Mouse (Mus musculus) MEL (cell line): ENCODE data around the gene Tjp1. TPM values are rescaled to one million over a fixed set of nuclear protein-coding genes. Genes with fewer than 3 reads are reported as not detected.
A peak's percentile ranks its signal among the peaks of the same experiment; 100 is the strongest.

Experiments
- DNase-seq: peaks from one replicate; pipeline ENCODE4 v3.0.0; 2011; ENCODE audit warnings: low read depth, low spot score
- H3K27ac ChIP-seq: 2 replicates; pipeline ENCODE4 v1.5.1; 2012; ENCODE audit warnings: low read depth, mild to moderate bottlenecking, control low read depth, low read length, moderate library complexity; ENCODE audit not compliant: control insufficient read depth
- H3K27me3 ChIP-seq, 2 experiments: fragments of 150-350 bp in 1 of 2; sonication (generic) in 1 of 2; 2 replicates each; pipeline ENCODE4 v1.6.1; 2012; ENCODE audit warnings: low read length in 2 of 2, mild to moderate bottlenecking in 2 of 2, improper control_type of control experiment in 1 of 2, moderate library complexity in 1 of 2; ENCODE audit not compliant: insufficient read depth in 2 of 2, control insufficient read depth in 1 of 2
- H3K36me3 ChIP-seq, 2 experiments: 2 replicates each; pipeline ENCODE4 v1.6.1; 2012 to 2014; ENCODE audit warnings: low read length in 2 of 2, improper control_type of control experiment in 1 of 2, inconsistent platforms in 1 of 2, mild to moderate bottlenecking in 1 of 2; ENCODE audit not compliant: insufficient read depth in 2 of 2, control insufficient read depth in 1 of 2
- H3K4me1 ChIP-seq, 2 experiments: fragments of 150-350 bp in 1 of 2; sonication (generic) in 1 of 2; 2 replicates each; pipeline ENCODE4 v1.6.1; 2012; ENCODE audit warnings: low read length in 2 of 2, improper control_type of control experiment in 1 of 2, mild to moderate bottlenecking in 1 of 2; ENCODE audit not compliant: insufficient read depth in 2 of 2, control insufficient read depth in 1 of 2
- H3K4me3 ChIP-seq, 2 experiments: fragments of 150-350 bp in 1 of 2; sonication (generic) in 1 of 2; 2 replicates each; pipeline ENCODE4 v1.5.1; 2012; ENCODE audit warnings: low read depth in 2 of 2, low read length in 2 of 2, mild to moderate bottlenecking in 2 of 2, moderate library complexity in 2 of 2, control low read depth in 1 of 2, improper control_type of control experiment in 1 of 2; ENCODE audit not compliant: control insufficient read depth in 1 of 2, insufficient read depth in 1 of 2
- H3K79me2 ChIP-seq: 2 replicates; pipeline ENCODE4 v1.6.1; 2012; ENCODE audit warnings: mild to moderate bottlenecking, low read length, moderate library complexity; ENCODE audit not compliant: control insufficient read depth, poor library complexity, insufficient read depth
- H3K9ac ChIP-seq: 2 replicates; pipeline ENCODE4 v1.6.1; 2012; ENCODE audit warnings: low read depth, mild to moderate bottlenecking, control low read depth, low read length, moderate library complexity; ENCODE audit not compliant: control insufficient read depth, poor library complexity, severe bottlenecking
- H3K9me3 ChIP-seq: fragments of 150-350 bp; sonication (generic); replicated peaks from 2 replicates; pipeline ENCODE4 v1.6.1; 2012; ENCODE audit warnings: mild to moderate bottlenecking, low read length, improper control_type of control experiment, moderate library complexity; ENCODE audit not compliant: insufficient read depth
- BHLHE40 ChIP-seq: IDR thresholded peaks from 2 replicates; pipeline ENCODE4 v1.6.1; 2012; ENCODE audit warnings: low read depth, mild to moderate bottlenecking, inconsistent platforms, low read length, improper control_type of control experiment, borderline replicate concordance
- CHD1 ChIP-seq: IDR thresholded peaks from 2 replicates; pipeline ENCODE4 v1.6.1; 2012; ENCODE audit warnings: low read depth, mild to moderate bottlenecking, inconsistent platforms, low read length, improper control_type of control experiment
- CHD2 ChIP-seq: IDR thresholded peaks from 2 replicates; pipeline ENCODE4 v1.6.1; 2011; ENCODE audit warnings: low read length, improper control_type of control experiment
- E2F4 ChIP-seq: IDR thresholded peaks from 2 replicates; pipeline ENCODE4 v1.6.1; 2011; ENCODE audit warnings: low read depth, low read length, improper control_type of control experiment, borderline replicate concordance
- ELF1 ChIP-seq: IDR thresholded peaks from 2 replicates; pipeline ENCODE4 v1.6.1; 2014; ENCODE audit warnings: low read depth, mild to moderate bottlenecking, inconsistent platforms, low read length, improper control_type of control experiment, moderate library complexity
- EP300 ChIP-seq, 2 experiments: IDR thresholded peaks; 2 replicates each; pipeline ENCODE4 v1.6.1; 2011; ENCODE audit warnings: improper control_type of control experiment in 2 of 2, low read length in 2 of 2, low read depth in 1 of 2, mild to moderate bottlenecking in 1 of 2
- ETS1 ChIP-seq: IDR thresholded peaks from 2 replicates; pipeline ENCODE4 v1.6.1; 2012; ENCODE audit warnings: low read depth, mild to moderate bottlenecking, inconsistent platforms, low read length, improper control_type of control experiment, moderate library complexity
- GABPA ChIP-seq: IDR thresholded peaks from 2 replicates; pipeline ENCODE4 v1.6.1; 2012; ENCODE audit warnings: low read depth, mild to moderate bottlenecking, inconsistent platforms, low read length, improper control_type of control experiment, moderate library complexity
- GATA1 ChIP-seq: IDR thresholded peaks from 2 replicates; pipeline ENCODE4 v1.6.1; 2011; ENCODE audit warnings: low read depth, low read length, improper control_type of control experiment
- HCFC1 ChIP-seq: IDR thresholded peaks from 2 replicates; pipeline ENCODE4 v1.6.1; 2012; ENCODE audit warnings: low read depth, mild to moderate bottlenecking, inconsistent platforms, low read length, improper control_type of control experiment, moderate library complexity
- KAT2A ChIP-seq: conservative IDR thresholded peaks from 2 replicates; pipeline ENCODE4 v1.6.1; 2012; ENCODE audit warnings: low read depth, low read length, improper control_type of control experiment, inconsistent platforms
- MAFK ChIP-seq: IDR thresholded peaks from 2 replicates; pipeline ENCODE4 v1.6.1; 2011; ENCODE audit warnings: low read depth, mild to moderate bottlenecking, low read length, improper control_type of control experiment, borderline replicate concordance
- MAX ChIP-seq: IDR thresholded peaks from 2 replicates; pipeline ENCODE4 v1.6.1; 2011; ENCODE audit warnings: low read length, improper control_type of control experiment
- MAZ ChIP-seq: IDR thresholded peaks from 2 replicates; pipeline ENCODE4 v1.6.1; 2012; ENCODE audit warnings: low read depth, mild to moderate bottlenecking, inconsistent platforms, low read length, improper control_type of control experiment
- MEF2A ChIP-seq: IDR thresholded peaks from 2 replicates; pipeline ENCODE4 v1.6.1; 2014; ENCODE audit warnings: low read depth, mild to moderate bottlenecking, inconsistent platforms, low read length, improper control_type of control experiment; ENCODE audit not compliant: poor library complexity, insufficient replicate concordance, severe bottlenecking; ENCODE audit errors: extremely low read depth
- MXI1 ChIP-seq: IDR thresholded peaks from 2 replicates; pipeline ENCODE4 v1.6.1; 2011; ENCODE audit warnings: mild to moderate bottlenecking, low read depth, low read length, improper control_type of control experiment
- MYB ChIP-seq: IDR thresholded peaks from 2 replicates; pipeline ENCODE4 v1.6.1; 2011; ENCODE audit warnings: mild to moderate bottlenecking, low read depth, low read length, improper control_type of control experiment
- MYC ChIP-seq: IDR thresholded peaks from 2 replicates; pipeline ENCODE4 v1.6.1; 2011; ENCODE audit warnings: low read depth, mild to moderate bottlenecking, low read length, improper control_type of control experiment, moderate library complexity
- NELFE ChIP-seq: IDR thresholded peaks from 2 replicates; pipeline ENCODE4 v1.6.1; 2011; ENCODE audit warnings: low read depth, low read length, improper control_type of control experiment
- NRF1 ChIP-seq: IDR thresholded peaks from 2 replicates; pipeline ENCODE4 v1.6.1; 2014; ENCODE audit warnings: low read depth, mild to moderate bottlenecking, inconsistent platforms, low read length, improper control_type of control experiment, moderate library complexity; ENCODE audit not compliant: poor library complexity, insufficient read depth, severe bottlenecking
- POLR2A ChIP-seq, 2 experiments: IDR thresholded peaks; 2 replicates each; pipeline ENCODE4 v1.6.1; 2011 to 2012; ENCODE audit warnings: low read length in 2 of 2, mild to moderate bottlenecking in 2 of 2, control low read depth in 1 of 2, improper control_type of control experiment in 1 of 2, low read depth in 1 of 2, moderate library complexity in 1 of 2; ENCODE audit not compliant: control insufficient read depth in 1 of 2, insufficient read depth in 1 of 2, poor library complexity in 1 of 2
- POLR2AphosphoS2 ChIP-seq: IDR thresholded peaks from 2 replicates; pipeline ENCODE4 v1.6.1; 2011; ENCODE audit warnings: low read length, improper control_type of control experiment
- POLR2AphosphoS5 ChIP-seq: IDR thresholded peaks from 2 replicates; pipeline ENCODE4 v1.6.1; 2012; ENCODE audit warnings: low read depth, borderline replicate concordance, mild to moderate bottlenecking, inconsistent platforms, low read length, moderate library complexity, mixed read lengths
- SIN3A ChIP-seq: IDR thresholded peaks from 2 replicates; pipeline ENCODE4 v1.6.1; 2012; ENCODE audit warnings: low read length, improper control_type of control experiment, inconsistent platforms
- TBP ChIP-seq: IDR thresholded peaks from 2 replicates; pipeline ENCODE4 v1.8.0; 2011; ENCODE audit warnings: low read depth, low read length, improper control_type of control experiment
- TCF12 ChIP-seq: IDR thresholded peaks from 2 replicates; pipeline ENCODE4 v1.6.1; 2014; ENCODE audit warnings: low read depth, mild to moderate bottlenecking, inconsistent platforms, low read length, improper control_type of control experiment, moderate library complexity
- USF1 ChIP-seq: IDR thresholded peaks from 2 replicates; pipeline ENCODE4 v1.6.1; 2014; ENCODE audit warnings: low read depth, mild to moderate bottlenecking, inconsistent platforms, low read length, improper control_type of control experiment, moderate library complexity
- USF2 ChIP-seq, 2 experiments: IDR thresholded peaks; 2 replicates each; pipeline ENCODE4 v1.6.1; 2011 to 2012; ENCODE audit warnings: improper control_type of control experiment in 2 of 2, low read length in 2 of 2, borderline replicate concordance in 1 of 2, inconsistent platforms in 1 of 2, low read depth in 1 of 2, mild to moderate bottlenecking in 1 of 2; ENCODE audit not compliant: insufficient read depth in 1 of 2
- ZKSCAN1 ChIP-seq: IDR thresholded peaks from 2 replicates; pipeline ENCODE4 v1.6.1; 2012; ENCODE audit warnings: low read depth, mild to moderate bottlenecking, inconsistent platforms, low read length, improper control_type of control experiment, moderate library complexity
- ZNF384 ChIP-seq: IDR thresholded peaks from 2 replicates; pipeline ENCODE4 v1.6.1; 2012; ENCODE audit warnings: low read depth, mild to moderate bottlenecking, inconsistent platforms, low read length, improper control_type of control experiment
- polyA plus RNA-seq, 2 experiments: library from polyadenylated mRNA; stranded (reverse) in 1 of 2; unstranded in 1 of 2; fragments of >175 nt in 1 of 2; fragments of >200 nt in 1 of 2; gene quantifications; 2 replicates each; pipeline versions ENCODE4 v1.2.1 to v1.2.4; 2012; ENCODE audit warnings: low replicate concordance in 2 of 2, low read depth in 1 of 2; ENCODE audit not compliant: insufficient read length in 2 of 2, insufficient read depth in 1 of 2, missing spikeins in 1 of 2
- total RNA-seq: library from RNA; depleted of rRNA; stranded (reverse); fragments of 300-350 nt; gene quantifications from 2 replicates; pipeline ENCODE4 v1.2.3, GENCODE M21; 2012

Gene Tjp1
- total and polyA plus RNA-seq, 3 experiments = 0.01 TPM; not detected in 2

- Histone ChIP-seq H3K9ac (no peak overlapping the region), H3K4me3 (no peak overlapping the region), H3K36me3 (no peaks in the 10 kb centered on the region), H3K27me3 (peaks cover 0 to 3% of the 10 kb centered on the region in 2 experiments; a peak in 1 of 4 replicates), H3K9me3 (no peaks in the 10 kb centered on the region), H3K79me2 (no peaks in the 10 kb centered on the region), H3K27ac (no peak overlapping the region), H3K4me1 (no peaks in the 10 kb centered on the region)
- DNase-seq = no peak
- no peak for TF ChIP-seq CHD1
- no peak for TF ChIP-seq ELF1
Measured at GRCm38 (mm10) chr7:65333081-65333760, 194.4 kb downstream of the Tjp1 start.

GRCm38 (mm10) chr7:65319047-65319725, 208.4 kb downstream of the Tjp1 start:
- peak; percentile 71 for DNase-seq
- Histone ChIP-seq H3K27me3 (no peaks in the 10 kb centered on the region; a peak in 1 of 4 replicates), H3K79me2 (no peaks in the 10 kb centered on the region), H3K4me1 (no peaks in the 10 kb centered on the region), H3K36me3 (no peaks in the 10 kb centered on the region), H3K9ac (no peak overlapping the region), H3K9me3 (no peaks in the 10 kb centered on the region), H3K4me3 (no peak overlapping the region), H3K27ac (no peak overlapping the region)
- TF ChIP-seq MYC (0 out of 2 replicates have a peak, but pooled peaks have one; percentile 35), POLR2A (IDR thresholded peaks at IDR 0.05; ENCODE audit: control insufficient read depth in 1 of 2, insufficient read depth in 1 of 2, low read depth in 1 of 2, low read length in 2 of 2, poor library complexity in 1 of 2) (no peak), TCF12 (no peak), USF1 (no peak), ZKSCAN1 (no peak), GABPA (no peak), MEF2A (no peak), MXI1 (no peak), HCFC1 (no peak), MYB (no peak), TBP (no peak), MAFK (no peak), ZNF384 (no peak), ELF1 (no peak), NELFE (no peak), EP300 (IDR thresholded peaks at IDR 0.05; ENCODE audit: low read depth in 1 of 2, low read length in 2 of 2) (no peak), POLR2AphosphoS2 (no peak), USF2 (IDR thresholded peaks at IDR 0.05; ENCODE audit: borderline replicate concordance in 1 of 2, insufficient read depth in 1 of 2, low read depth in 1 of 2, low read length in 2 of 2) (no peak), CHD2 (no peak), NRF1 (no peak), GATA1 (no peak), SIN3A (0 out of 2 replicates have a peak, but pooled peaks have one; percentile 12), E2F4 (no peak), KAT2A (no peak), MAZ (no peak), ETS1 (no peak), POLR2AphosphoS5 (no peak), BHLHE40 (no peak), MAX (no peak)
